Mouse (Mus musculus) embryo, embryonic 11 days (tissue): Measurements from ENCODE around the gene Stx16.

Experiments used
- DNase-seq: peaks from one replicate; pipeline ENCODE4 v3.0.0-alpha.2; 2015

Stx16 gene

GRCm38 (mm10) chr2:174128926-174129325, 52.8 kb downstream of the Stx16 start:
- DNase-seq = no peak

DNA sequence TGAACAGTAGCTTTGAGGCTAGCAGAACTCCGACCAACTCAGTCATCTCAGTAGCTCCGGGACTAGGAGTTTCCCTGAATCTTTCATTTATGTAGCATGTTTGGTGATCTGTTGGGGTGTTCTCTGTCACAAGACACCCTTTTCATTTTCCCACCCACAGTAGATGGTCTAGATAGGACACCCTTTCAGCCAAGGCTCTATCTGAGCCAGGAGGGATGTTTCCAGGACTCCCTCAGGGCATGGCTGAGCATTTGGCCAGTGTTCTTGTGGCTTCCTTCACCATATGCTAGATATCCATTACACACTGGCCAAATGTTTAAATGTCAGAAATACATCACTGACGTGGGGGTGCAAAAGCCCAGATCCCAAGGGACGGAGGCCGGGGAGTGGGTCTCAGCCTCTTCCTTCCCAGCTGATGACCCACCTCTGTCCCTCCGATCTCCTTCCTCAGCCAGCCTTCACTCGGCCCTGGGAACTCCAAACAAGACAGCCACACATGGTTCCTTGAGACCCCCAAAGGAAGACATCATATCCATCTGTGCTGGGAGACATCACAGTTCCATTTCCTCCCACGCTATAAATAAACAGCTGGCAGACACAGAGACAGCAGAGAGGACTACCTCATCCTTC, 54.5 kb downstream of the Stx16 start:
- no peak for DNase-seq

DNA sequence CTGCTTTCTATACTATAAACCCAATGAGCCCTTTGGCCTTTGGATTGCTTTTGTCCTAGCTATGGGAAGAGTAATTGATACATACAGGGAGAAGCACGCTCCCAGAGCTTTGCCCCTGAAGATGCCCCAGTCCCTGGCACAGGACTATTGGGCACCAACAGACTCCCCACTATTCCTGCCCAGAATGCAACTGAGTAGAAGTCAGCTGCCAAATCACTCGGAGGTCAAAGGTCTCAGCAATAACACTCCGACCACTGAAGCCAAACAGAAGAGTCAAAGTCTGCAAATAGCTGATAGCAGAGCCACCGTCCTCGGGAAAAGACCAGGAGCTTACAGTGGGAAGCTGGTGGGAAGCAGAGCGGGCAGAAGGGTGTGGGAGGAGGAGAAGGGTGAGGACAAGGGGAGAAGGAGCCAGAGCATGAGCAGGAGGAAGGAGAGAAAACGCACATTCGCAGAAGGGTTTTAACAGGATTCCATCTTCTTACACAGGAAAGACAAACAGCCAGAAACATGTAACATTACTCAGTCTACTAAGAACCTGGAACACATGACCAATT, 56.4 kb downstream of the Stx16 start:
- no peak for DNase-seq
